Mouse (Mus musculus) ES-E14 (cell line): ENCODE measurements at regions not wholly inside any gene's neighbourhood (a gene's known extent, or its start where the extent isn't known, plus 50 kb on each side); places are given as distances from the start of the nearest gene placed in this dataset.
A peak's percentile ranks its signal among the peaks of the same experiment; 100 is the strongest.

Source experiments
- DNase-seq: peaks from one replicate; pipeline ENCODE4 v3.0.0-alpha.2; 2013; ENCODE audit warnings: low read depth, low spot score
- H3K27ac ChIP-seq: 2 replicates; pipeline ENCODE4 v1.5.1; 2012; ENCODE audit warnings: low read depth, mild to moderate bottlenecking, low read length, moderate library complexity, mixed read lengths; ENCODE audit not compliant: poor library complexity, insufficient read depth, severe bottlenecking
- H3K36me3 ChIP-seq: 2 replicates; pipeline ENCODE4 v1.6.1; 2012; ENCODE audit warnings: mild to moderate bottlenecking, low read length, moderate library complexity, mixed read lengths; ENCODE audit not compliant: control insufficient read depth, poor library complexity, insufficient read depth, severe bottlenecking
- H3K4me1 ChIP-seq, 2 experiments: fragments of 150-350 bp in 1 of 2; sonication (generic) in 1 of 2; 2 replicates each; pipeline ENCODE4 v1.6.1; 2012; ENCODE audit warnings: low read length in 2 of 2, mild to moderate bottlenecking in 1 of 2, mixed read lengths in 1 of 2; ENCODE audit not compliant: control insufficient read depth in 2 of 2, insufficient read depth in 2 of 2, poor library complexity in 1 of 2
- H3K4me3 ChIP-seq, 2 experiments: fragments of 150-350 bp in 1 of 2; sonication (generic) in 1 of 2; 2 replicates each; pipeline ENCODE4 v1.5.1; 2012; ENCODE audit warnings: low read length in 2 of 2, low read depth in 1 of 2, mild to moderate bottlenecking in 1 of 2, mixed read lengths in 1 of 2; ENCODE audit not compliant: insufficient read depth in 1 of 2, poor library complexity in 1 of 2, severe bottlenecking in 1 of 2
- H3K9ac ChIP-seq: 2 replicates; pipeline ENCODE4 v1.6.1; 2012; ENCODE audit warnings: low read depth, mild to moderate bottlenecking, low read length, mixed read lengths; ENCODE audit not compliant: poor library complexity, insufficient read depth, severe bottlenecking
- H3K9me3 ChIP-seq: fragments of 150-350 bp; sonication (generic); 2 replicates; pipeline ENCODE4 v1.6.1; 2012; ENCODE audit warnings: low read depth, mild to moderate bottlenecking, low read length; ENCODE audit not compliant: control insufficient read depth, insufficient read depth
- CHD2 ChIP-seq: IDR thresholded peaks from 2 replicates; pipeline ENCODE4 v1.6.1; 2014; ENCODE audit warnings: mild to moderate bottlenecking, low read depth, low read length, inconsistent platforms
- HCFC1 ChIP-seq: IDR thresholded peaks from 2 replicates; pipeline ENCODE4 v1.6.1; 2012; ENCODE audit warnings: low read length, inconsistent platforms, borderline replicate concordance; ENCODE audit not compliant: insufficient read depth
- MAFK ChIP-seq: IDR thresholded peaks from 2 replicates; pipeline ENCODE4 v1.6.1; 2014; ENCODE audit warnings: mild to moderate bottlenecking, low read depth, low read length, inconsistent platforms; ENCODE audit not compliant: insufficient read depth
- ZC3H11A ChIP-seq: IDR thresholded peaks from 2 replicates; pipeline ENCODE4 v1.6.1; 2012; ENCODE audit warnings: low read depth, mild to moderate bottlenecking, inconsistent platforms, low read length, borderline replicate concordance
- ZNF384 ChIP-seq: IDR thresholded peaks from 2 replicates; pipeline ENCODE4 v1.6.1; 2012; ENCODE audit warnings: low read depth, low read length, inconsistent platforms
- in situ Hi-C, 2 experiments: fragments of 600-800 bp; cut with MboI; formaldehyde crosslinking; loops; one replicate each; pipeline ENCODE4 v1.15.1; 2025; ENCODE audit warnings: low sequenced_read_pairs in 2 of 2, inconsistent platforms in 1 of 2; ENCODE audit not compliant: unreplicated experiment in 2 of 2

- no peak overlapping the region for H3K27ac ChIP-seq
- H3K9me3 ChIP-seq: no peaks in the 10 kb centered on the region
- H3K9ac ChIP-seq: no peak overlapping the region
- TF ChIP-seq MAFK (no peak), ZC3H11A (no peak), HCFC1 (no peak), CHD2 (no peak), ZNF384 (no peak)
- in situ Hi-C loops: no loop called here
- peaks cover 3 to 6% of the 10 kb centered on the region in 2 experiments; a peak in 3 of 4 replicates for H3K4me1 ChIP-seq
- H3K4me3 ChIP-seq: no peak overlapping the region
- no peak for DNase-seq
- H3K36me3 ChIP-seq: no peaks in the 10 kb centered on the region
Measured at GRCm38 (mm10) chr9:43486704-43487103, 176.1 kb downstream of the Trim29 start.

GRCm38 (mm10) chr9:43489205-43489604 lies 178.6 kb downstream of the Trim29 start:
- DNase-seq: no peak
- H3K4me1 ChIP-seq: peaks cover 3 to 6% of the 10 kb centered on the region in 2 experiments; a peak in 3 of 4 replicates
- H3K9ac ChIP-seq: no peak overlapping the region
- H3K9me3 ChIP-seq: no peaks in the 10 kb centered on the region
- no peaks in the 10 kb centered on the region for H3K36me3 ChIP-seq
- no peak overlapping the region for H3K4me3 ChIP-seq
- TF ChIP-seq HCFC1 (no peak), CHD2 (no peak), MAFK (no peak), ZNF384 (no peak), ZC3H11A (no peak)
- in situ Hi-C loops: no loop called here
- no peak overlapping the region for H3K27ac ChIP-seq

- TF ChIP-seq ZNF384: no peak
- TF ChIP-seq CHD2: no peak
- no peak for TF ChIP-seq HCFC1
- no peak; the same call in 1 of the 2 replicates for TF ChIP-seq ZC3H11A
- no peak for TF ChIP-seq MAFK
- H3K27ac ChIP-seq: no peak overlapping the region; the same call in 1 of the 2 replicates
- DNase-seq: no peak
- no peak overlapping the region for H3K9ac ChIP-seq
- H3K4me1 ChIP-seq: peaks cover 3 to 6% of the 10 kb centered on the region in 2 experiments; a peak in 3 of 4 replicates
- in situ Hi-C loops: no loop called here
- H3K4me3 ChIP-seq: no peak overlapping the region
- H3K36me3 ChIP-seq: no peaks in the 10 kb centered on the region
- H3K9me3 ChIP-seq: no peaks in the 10 kb centered on the region
Measured at GRCm38 (mm10) chr9:43491024-43491751, 180.5 kb downstream of the Trim29 start.

- no peaks in the 10 kb centered on the region for H3K9me3 ChIP-seq
- TF ChIP-seq CHD2 (no peak), ZNF384 (no peak)
- in situ Hi-C loops: no loop called here
- peaks cover 3 to 8% of the 10 kb centered on the region in 2 experiments; a peak in 3 of 4 replicates for H3K4me1 ChIP-seq
- H3K9ac ChIP-seq: no peak overlapping the region
- peak overlapping the region; percentile 48; the same call in 1 of the 2 replicates for H3K27ac ChIP-seq
- no peak for DNase-seq
- no peaks in the 10 kb centered on the region for H3K36me3 ChIP-seq
- H3K4me3 ChIP-seq: no peak overlapping the region
Measured at GRCm38 (mm10) chr9:43492236-43493000, 181.8 kb downstream of the Trim29 start.
